In genomic region chr11:63975260-63975899, GRCm38 (mm10) we compare ENCODE assay signal across 23 mouse cellular contexts. TPM values are rescaled to one million over a fixed set of nuclear protein-coding genes. Genes with fewer than 3 reads are reported as not detected.
DNase-seq lines count a peak whose midpoint lies in the region; ATAC-seq and TF ChIP-seq lines count a peak whose summit lies in the region.
"Had no signal": no experiment of that assay in that cellular context is flagged by ENCODE, and none has a peak within 500 bp of the region (broad histone marks: within the 10 kb centered on the region; RNA-seq: fewer than 3 reads in every experiment).

No protein-coding gene starts in this region.

- H3K9ac ChIP-seq in liver, postnatal 0 days (replicated peaks) = no peak overlapping the region
- H3K9ac ChIP-seq: embryonic facial prominence, embryonic 15.5 days; forebrain, postnatal 0 days; hindbrain, embryonic 15.5 days; limb, embryonic 15.5 days; midbrain, embryonic 15.5 days; stomach, embryonic 15.5 days had no signal

- TF ChIP-seq CTCF in spleen, adult 2 months (IDR thresholded peaks at IDR 0.05; ENCODE audit: extremely low read depth, insufficient read depth, insufficient read length, insufficient replicate concordance) = no peak
- TF ChIP-seq CTCF in liver, postnatal 0 days (IDR thresholded peaks at IDR 0.05; ENCODE audit: low read depth) = no peak

- no peak overlapping the region for H3K4me3 ChIP-seq in spleen, adult 2 months (ENCODE audit: extremely low read depth, insufficient read depth, insufficient read length)
- H3K4me3 ChIP-seq in liver, postnatal 0 days (ENCODE audit: low read depth, low read length) = no peak overlapping the region
- H3K4me3 ChIP-seq in hindbrain, embryonic 10.5 days = no peak overlapping the region
- H3K4me3 ChIP-seq: embryonic facial prominence, embryonic 15.5 days; hindbrain, embryonic 15.5 days; limb, embryonic 15.5 days; midbrain, embryonic 15.5 days; stomach, embryonic 15.5 days had no signal

- TF ChIP-seq POLR2A in spleen, adult 2 months (IDR thresholded peaks at IDR 0.05; ENCODE audit: low read depth, low read length) = no peak

- ATAC-seq in activated CD4-positive, CD25-positive, alpha-beta regulatory T cell, adult 4 months = peak; percentile 80
- peak; percentile 14; the same call in 1 of the 2 replicates for ATAC-seq in liver, postnatal 0 days
- ATAC-seq: forebrain, postnatal 0 days; intestine, postnatal 0 days; midbrain, embryonic 15.5 days; Patski had no signal

- no peaks in the 10 kb centered on the region for H3K27me3 ChIP-seq in spleen, adult 2 months (ENCODE audit: control insufficient read depth, insufficient read depth, low read length)
- no peaks in the 10 kb centered on the region for H3K27me3 ChIP-seq in liver, postnatal 0 days (ENCODE audit: insufficient read depth, low read length)
- no peaks in the 10 kb centered on the region for H3K27me3 ChIP-seq in splenic B cell, adult 2 months (ENCODE audit: control insufficient read depth, insufficient read depth, low read length, poor library complexity, severe bottlenecking)
- H3K27me3 ChIP-seq in hindbrain, embryonic 10.5 days (ENCODE audit: insufficient read depth, poor library complexity, severe bottlenecking) = no peaks in the 10 kb centered on the region
- H3K27me3 ChIP-seq: embryonic facial prominence, embryonic 15.5 days; hindbrain, embryonic 15.5 days; limb, embryonic 15.5 days; midbrain, embryonic 15.5 days; Patski had no signal

- no peaks in the 10 kb centered on the region for H3K9me3 ChIP-seq in liver, postnatal 0 days (ENCODE audit: low read length)
- no peaks in the 10 kb centered on the region for H3K9me3 ChIP-seq in hindbrain, embryonic 10.5 days
- H3K9me3 ChIP-seq: embryonic facial prominence, embryonic 15.5 days; hindbrain, embryonic 15.5 days; limb, embryonic 15.5 days; midbrain, embryonic 15.5 days; stomach, embryonic 15.5 days had no signal

- peak overlapping the region; percentile 61 for H3K27ac ChIP-seq in spleen, adult 2 months (ENCODE audit: insufficient read depth, low read length)
- 0 out of 2 replicates have a peak overlapping the region, but pooled peaks have one; percentile 55 for H3K27ac ChIP-seq in liver, postnatal 0 days (ENCODE audit: low read depth)
- no peak overlapping the region for H3K27ac ChIP-seq in hindbrain, embryonic 10.5 days
- H3K27ac ChIP-seq: embryonic facial prominence, embryonic 15.5 days; hindbrain, embryonic 15.5 days; kidney, postnatal 0 days; limb, embryonic 15.5 days; midbrain, embryonic 15.5 days; stomach, embryonic 15.5 days had no signal

- 24% methylated on average over 13 of the region's 13 CpGs for WGBS in spleen, adult 2 months
- WGBS in liver, postnatal 0 days (ENCODE audit: insufficient replicate concordance) = 43% methylated on average over 13 of the region's 13 CpGs
- 86% methylated on average over 13 of the region's 13 CpGs for WGBS in hindbrain, embryonic 10.5 days

- TF ChIP-seq EP300 in liver, postnatal 0 days (IDR thresholded peaks at IDR 0.05; ENCODE audit: low read depth) = no peak

- H3K36me3 ChIP-seq in spleen, adult 2 months (ENCODE audit: control insufficient read depth, insufficient read depth, low read length) = no peaks in the 10 kb centered on the region
- H3K36me3 ChIP-seq in liver, postnatal 0 days (replicated peaks; ENCODE audit: insufficient read depth, low read length) = no peaks in the 10 kb centered on the region; the same call in 1 of the 2 replicates
- H3K36me3 ChIP-seq in splenic B cell, adult 2 months (ENCODE audit: control insufficient read depth, insufficient read depth, low read length, poor library complexity, severe bottlenecking) = no peaks in the 10 kb centered on the region
- peaks cover 21% of the 10 kb centered on the region for H3K36me3 ChIP-seq in hindbrain, embryonic 10.5 days
- H3K36me3 ChIP-seq: hindbrain, embryonic 15.5 days; midbrain, embryonic 15.5 days had no signal

- DNase-seq in spleen, adult 2 months (ENCODE audit: low read depth in 1 of 2, low spot score in 2 of 2) = peak in 1 of 2 experiments; percentile 28
- DNase-seq in spleen, postnatal 4 days (ENCODE audit: low spot score in 2 of 2) = no peak
- DNase-seq in liver, postnatal 0 days = no peak
- DNase-seq in splenic B cell, adult 2 months (ENCODE audit: low read depth, low spot score) = peak; percentile 4
- DNase-seq in B cell, adult 2 months = no peak
- DNase-seq in hindbrain, embryonic 10.5 days (ENCODE audit: low spot score) = no peak
- DNase-seq: adrenal gland, postnatal 25 days; cerebellum, adult 11-12 months; cerebellum, postnatal 14 days; forebrain, postnatal 0 days; heart, postnatal 14 days; layer of hippocampus, postnatal 36 days; thymus, adult 2 months had no signal

- peaks cover 12% of the 10 kb centered on the region; the same call in 1 of the 2 replicates for H3K4me1 ChIP-seq in spleen, adult 2 months (ENCODE audit: control insufficient read depth, insufficient read depth, insufficient read length)
- H3K4me1 ChIP-seq in liver, postnatal 0 days (ENCODE audit: insufficient read depth) = peaks cover 14% of the 10 kb centered on the region
- H3K4me1 ChIP-seq in hindbrain, embryonic 10.5 days (replicated peaks) = peaks cover 22% of the 10 kb centered on the region
- H3K4me1 ChIP-seq: embryonic facial prominence, embryonic 15.5 days; hindbrain, embryonic 15.5 days; limb, embryonic 15.5 days; midbrain, embryonic 15.5 days had no signal

- H3K4me2 ChIP-seq in liver, postnatal 0 days (ENCODE audit: low read depth, low read length) = no peak overlapping the region
- H3K4me2 ChIP-seq: embryonic facial prominence, embryonic 15.5 days; heart, embryonic 11.5 days; hindbrain, embryonic 15.5 days; limb, embryonic 15.5 days; midbrain, embryonic 15.5 days; stomach, embryonic 15.5 days had no signal

RNA-seq across cellular contexts. Expression of gene Hs3st3b1, which starts 53.3 kb away (rescaled TPM):
- polyA plus RNA-seq in spleen, adult 2 months (2012; rRNA removed) = 9.6 and 15.5 TPM in 2 replicates
- 1 to 10 TPM; 2.5 to 3.0 TPM for polyA plus RNA-seq in activated CD4-positive, CD25-positive, alpha-beta regulatory T cell, adult 4 months (2017; shearing (Covaris generic))
- 20.0 and 21.1 TPM in 2 replicates for polyA plus RNA-seq in liver, postnatal 0 days (2015; fragmentation: Nextera tagmentation; extraction: Ambion mirVana)
- 13.1 and 13.4 TPM in 2 replicates for polyA plus RNA-seq in hindbrain, embryonic 10.5 days (2016; fragmentation: Nextera tagmentation; extraction: Ambion mirVana)
